Mouse (Mus musculus) ES-Bruce4 (cell line): ENCODE results near the gene Fer. TPM values are rescaled to one million over a fixed set of nuclear protein-coding genes. Genes with fewer than 3 reads are reported as not detected.

ENCODE experiments used
- H3K27ac ChIP-seq: 2 replicates; pipeline ENCODE4 v1.5.1; 2012; ENCODE audit warnings: low read length, inconsistent platforms; ENCODE audit not compliant: insufficient read depth
- H3K27me3 ChIP-seq: 2 replicates; pipeline ENCODE4 v1.6.1; 2012; ENCODE audit warnings: mild to moderate bottlenecking, low read length, inconsistent platforms; ENCODE audit not compliant: control insufficient read depth, poor library complexity, insufficient read depth, severe bottlenecking
- H3K36me3 ChIP-seq: 2 replicates; pipeline ENCODE4 v1.6.1; 2012; ENCODE audit warnings: inconsistent platforms, mild to moderate bottlenecking, low read length, moderate library complexity; ENCODE audit not compliant: control insufficient read depth, poor library complexity, insufficient read depth, severe bottlenecking
- H3K4me1 ChIP-seq: one replicate; pipeline ENCODE4 v1.8.1; 2011; ENCODE audit warnings: low read length; ENCODE audit not compliant: control insufficient read depth, insufficient read depth
- H3K4me3 ChIP-seq: 2 replicates; pipeline ENCODE4 v1.5.1; 2011; ENCODE audit warnings: low read depth, mild to moderate bottlenecking, low read length
- H3K9ac ChIP-seq: 2 replicates; pipeline ENCODE4 v1.6.1; 2012; ENCODE audit warnings: low read depth, mild to moderate bottlenecking, inconsistent platforms; ENCODE audit not compliant: poor library complexity, severe bottlenecking
- H3K9me3 ChIP-seq: replicated peaks from 2 replicates; pipeline ENCODE4 v1.6.1; 2012; ENCODE audit warnings: mild to moderate bottlenecking, low read length, inconsistent platforms; ENCODE audit not compliant: control insufficient read depth, poor library complexity, insufficient read depth, severe bottlenecking
- CTCF ChIP-seq: IDR thresholded peaks from one replicate; pipeline ENCODE4 v1.8.1; 2011; ENCODE audit warnings: low read depth, low read length
- EP300 ChIP-seq: IDR thresholded peaks from 2 replicates; pipeline ENCODE4 v1.6.1; 2011; ENCODE audit warnings: low read depth, low read length; ENCODE audit not compliant: insufficient read depth
- POLR2A ChIP-seq: IDR thresholded peaks from one replicate; pipeline ENCODE4 v1.8.1; 2011; ENCODE audit warnings: low read length; ENCODE audit not compliant: insufficient read depth
- polyA plus RNA-seq: library from polyadenylated mRNA; stranded (reverse); fragments of >200 nt; gene quantifications from 2 replicates; pipeline ENCODE4 v1.2.4, GENCODE M21; 2011; ENCODE audit warnings: low read depth; ENCODE audit not compliant: missing spikeins, insufficient read depth, insufficient read length

Gene Fer
- polyA plus RNA-seq, 1 experiment, result 28.9 TPM

DNA sequence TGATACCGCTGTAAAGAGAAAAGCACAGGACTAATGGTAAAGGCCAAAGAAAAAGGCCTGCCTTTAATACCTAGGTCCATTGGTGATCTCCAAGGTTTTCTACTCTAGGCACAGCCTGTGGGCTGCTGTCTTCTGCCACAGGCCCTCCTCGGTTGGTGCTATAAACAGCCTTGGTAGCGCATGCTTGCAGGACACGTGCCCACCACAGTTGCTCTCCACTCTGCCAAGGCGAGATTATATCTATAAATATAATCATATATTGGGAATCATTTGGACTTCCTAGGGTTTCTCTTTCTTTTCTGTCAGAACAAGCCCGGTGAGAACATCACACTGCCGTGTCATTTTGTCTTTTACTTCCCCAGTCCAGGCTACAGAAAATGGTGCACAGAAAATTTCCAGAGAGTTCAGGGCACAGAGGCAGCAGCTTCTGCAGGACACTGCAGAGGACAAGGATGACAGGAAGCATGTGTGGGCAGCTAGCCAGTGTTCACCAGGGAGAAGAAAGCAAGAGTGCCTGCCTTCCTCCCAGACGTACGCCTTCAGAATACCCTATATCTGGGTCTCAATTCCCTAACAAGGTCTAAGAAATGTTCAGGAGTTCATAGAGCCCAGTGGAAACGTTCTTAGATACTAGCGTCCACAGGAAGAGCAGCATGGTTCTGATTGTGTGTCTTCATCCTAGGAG is 276.5 kb downstream of the Fer start:
- H3K36me3 ChIP-seq, result no peaks in the 10 kb centered on the region
- no peak overlapping the region for H3K27ac ChIP-seq
- no peaks in the 10 kb centered on the region for H3K27me3 ChIP-seq
- H3K4me1 ChIP-seq, result no peaks in the 10 kb centered on the region
- TF ChIP-seq CTCF (no peak), EP300 (no peak), POLR2A (no peak)
- H3K9ac ChIP-seq, result no peak overlapping the region
- H3K4me3 ChIP-seq, result no peak overlapping the region
- no peaks in the 10 kb centered on the region for H3K9me3 ChIP-seq

DNA sequence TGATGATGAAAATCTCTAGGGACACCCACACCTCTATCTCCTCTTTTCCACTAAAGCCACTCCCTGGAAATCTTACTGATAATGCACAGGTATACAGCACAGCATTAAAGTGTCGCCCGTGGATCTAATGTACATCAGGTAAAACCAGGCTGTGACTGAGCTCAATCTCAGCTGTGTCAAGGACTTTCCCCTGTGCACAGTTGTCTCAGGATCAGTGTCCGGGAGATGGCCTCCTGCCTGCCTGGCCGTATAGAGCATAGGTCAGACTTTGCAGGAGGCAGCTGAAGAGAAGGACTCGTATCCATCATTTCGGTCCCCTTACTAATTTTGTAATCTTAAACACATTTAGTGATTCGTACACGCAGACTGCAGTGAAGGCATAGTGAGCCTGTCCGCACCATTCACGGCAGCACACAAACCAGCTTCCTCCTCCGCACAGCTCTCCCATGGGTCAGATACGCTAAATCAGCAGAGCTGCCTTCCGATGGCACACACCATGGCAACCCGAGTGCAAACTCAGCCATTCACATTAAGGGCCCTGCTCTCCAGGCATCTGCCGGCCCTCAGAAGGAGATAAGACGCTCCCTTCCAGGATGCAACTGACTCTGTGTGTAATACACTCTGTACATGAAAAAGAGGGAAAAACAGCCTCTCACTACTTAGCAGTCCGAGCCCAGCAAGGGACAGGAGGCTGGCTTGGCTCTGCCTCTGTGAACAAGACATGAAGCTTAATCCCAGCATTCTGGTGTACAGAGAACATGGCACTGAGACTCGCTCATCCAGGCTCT is 277.4 kb downstream of the Fer start:
- H3K36me3 ChIP-seq, result no peaks in the 10 kb centered on the region
- no peak overlapping the region for H3K27ac ChIP-seq
- TF ChIP-seq POLR2A, result no peak
- no peak for TF ChIP-seq EP300
- no peak for TF ChIP-seq CTCF
- H3K4me1 ChIP-seq, result no peaks in the 10 kb centered on the region
- no peaks in the 10 kb centered on the region for H3K27me3 ChIP-seq
- H3K9me3 ChIP-seq, result no peaks in the 10 kb centered on the region
- no peak overlapping the region for H3K9ac ChIP-seq
- no peak overlapping the region for H3K4me3 ChIP-seq

DNA sequence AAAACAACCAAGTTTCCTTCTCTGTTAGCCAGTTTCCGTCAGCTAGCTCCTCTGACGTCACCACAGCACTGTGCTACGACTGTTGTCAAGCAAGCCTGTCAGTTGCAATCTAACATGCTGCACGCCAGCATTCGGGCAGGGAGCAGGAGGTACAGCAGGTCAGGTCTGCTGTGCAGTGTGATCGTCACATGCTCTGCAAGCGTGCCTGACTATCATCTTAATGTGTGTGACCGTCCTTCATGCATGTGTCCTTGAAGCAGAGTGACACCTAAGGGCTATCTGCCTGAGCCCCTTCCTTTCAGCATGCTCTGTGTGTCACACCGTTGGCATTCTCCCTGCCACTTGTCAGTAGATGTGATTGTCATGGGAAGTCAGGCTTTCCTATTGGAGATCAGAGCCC is 279.0 kb downstream of the Fer start:
- Histone ChIP-seq H3K27me3 (no peaks in the 10 kb centered on the region), H3K9me3 (no peaks in the 10 kb centered on the region), H3K9ac (no peak overlapping the region), H3K36me3 (no peaks in the 10 kb centered on the region), H3K4me3 (no peak overlapping the region), H3K27ac (no peak overlapping the region), H3K4me1 (no peaks in the 10 kb centered on the region)
- no peak for TF ChIP-seq POLR2A
- no peak for TF ChIP-seq EP300
- TF ChIP-seq CTCF, result no peak

DNA sequence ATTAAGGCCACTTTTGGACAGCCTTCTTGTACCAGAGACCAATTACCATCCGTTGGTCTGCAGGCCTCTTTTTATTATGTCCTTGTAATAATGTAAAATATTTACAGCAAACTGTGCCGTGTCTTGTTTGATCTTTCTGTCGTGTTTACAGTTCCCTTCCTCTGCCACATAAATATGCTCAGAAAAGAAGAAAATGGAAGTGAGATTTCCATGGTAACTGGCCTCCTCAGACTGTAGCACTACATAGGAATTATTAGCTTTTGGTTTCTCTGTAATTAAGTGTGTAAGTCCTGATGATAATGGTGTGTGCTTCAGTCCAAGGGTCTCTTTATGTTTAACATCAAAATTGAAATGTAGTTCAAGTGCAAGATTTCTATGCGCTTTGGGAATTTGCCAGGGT is 283.5 kb downstream of the Fer start:
- no peak overlapping the region for H3K27ac ChIP-seq
- TF ChIP-seq CTCF (no peak), POLR2A (no peak), EP300 (no peak)
- H3K4me1 ChIP-seq, result no peaks in the 10 kb centered on the region
- no peaks in the 10 kb centered on the region for H3K9me3 ChIP-seq
- no peak overlapping the region for H3K4me3 ChIP-seq
- H3K27me3 ChIP-seq, result no peaks in the 10 kb centered on the region
- H3K9ac ChIP-seq, result no peak overlapping the region
- no peaks in the 10 kb centered on the region for H3K36me3 ChIP-seq

DNA sequence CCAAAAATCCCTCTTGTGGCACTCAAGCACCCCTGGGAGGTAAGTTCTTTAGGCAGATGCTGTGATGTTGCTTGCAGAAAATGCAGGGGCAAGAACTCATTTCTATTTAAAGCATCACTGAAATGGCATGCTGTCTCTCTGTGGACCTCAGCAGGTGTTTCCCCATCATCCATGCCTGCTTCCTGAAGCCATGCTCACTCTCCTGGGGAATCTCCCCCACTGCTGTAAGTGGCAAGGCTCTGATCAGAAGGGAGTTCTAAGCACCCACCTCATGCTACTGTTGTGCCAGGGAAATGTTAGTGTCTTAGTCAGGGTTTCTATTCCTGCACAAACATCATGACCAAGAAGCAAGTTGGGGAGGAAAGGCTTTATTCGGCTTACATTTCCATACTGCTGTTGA is 287.9 kb downstream of the Fer start:
- no peak overlapping the region for H3K9ac ChIP-seq
- H3K4me1 ChIP-seq, result no peaks in the 10 kb centered on the region
- H3K27ac ChIP-seq, result no peak overlapping the region
- no peak overlapping the region for H3K4me3 ChIP-seq
- no peaks in the 10 kb centered on the region; the same call in 1 of the 2 replicates for H3K9me3 ChIP-seq
- no peaks in the 10 kb centered on the region for H3K36me3 ChIP-seq
- no peaks in the 10 kb centered on the region for H3K27me3 ChIP-seq
- TF ChIP-seq CTCF (no peak), POLR2A (no peak), EP300 (no peak)

DNA sequence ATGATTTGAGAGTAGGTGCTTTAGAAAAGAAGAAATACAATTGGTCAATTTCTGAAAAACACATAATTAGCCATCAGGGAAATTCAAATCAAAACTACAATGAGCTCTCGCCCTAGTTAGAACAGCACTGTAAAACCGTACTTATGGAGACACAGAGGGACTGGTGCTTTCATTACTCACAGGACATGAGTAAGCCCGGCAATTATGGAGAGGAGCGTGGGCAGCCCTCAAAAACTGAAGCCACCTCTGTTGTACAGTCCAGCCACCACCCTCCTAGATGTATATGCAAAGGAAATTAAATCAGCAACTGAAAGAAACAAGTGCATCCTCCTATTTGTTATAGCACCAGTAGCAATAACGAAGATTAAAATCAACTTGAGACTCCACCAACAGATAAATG is 304.9 kb downstream of the Fer start:
- H3K9me3 ChIP-seq, result no peaks in the 10 kb centered on the region
- no peaks in the 10 kb centered on the region for H3K36me3 ChIP-seq
- no peak overlapping the region for H3K9ac ChIP-seq
- H3K4me3 ChIP-seq, result no peak overlapping the region
- H3K27me3 ChIP-seq, result no peaks in the 10 kb centered on the region
- no peaks in the 10 kb centered on the region for H3K4me1 ChIP-seq
- no peak overlapping the region for H3K27ac ChIP-seq
- TF ChIP-seq EP300 (no peak), CTCF (no peak), POLR2A (no peak)
